Mouse (Mus musculus): ENCODE measurements at regions not wholly inside any gene's neighbourhood (a gene's known extent, or its start where the extent isn't known, plus 50 kb on each side); places are given as distances from the start of the nearest gene placed in this dataset.

DNA sequence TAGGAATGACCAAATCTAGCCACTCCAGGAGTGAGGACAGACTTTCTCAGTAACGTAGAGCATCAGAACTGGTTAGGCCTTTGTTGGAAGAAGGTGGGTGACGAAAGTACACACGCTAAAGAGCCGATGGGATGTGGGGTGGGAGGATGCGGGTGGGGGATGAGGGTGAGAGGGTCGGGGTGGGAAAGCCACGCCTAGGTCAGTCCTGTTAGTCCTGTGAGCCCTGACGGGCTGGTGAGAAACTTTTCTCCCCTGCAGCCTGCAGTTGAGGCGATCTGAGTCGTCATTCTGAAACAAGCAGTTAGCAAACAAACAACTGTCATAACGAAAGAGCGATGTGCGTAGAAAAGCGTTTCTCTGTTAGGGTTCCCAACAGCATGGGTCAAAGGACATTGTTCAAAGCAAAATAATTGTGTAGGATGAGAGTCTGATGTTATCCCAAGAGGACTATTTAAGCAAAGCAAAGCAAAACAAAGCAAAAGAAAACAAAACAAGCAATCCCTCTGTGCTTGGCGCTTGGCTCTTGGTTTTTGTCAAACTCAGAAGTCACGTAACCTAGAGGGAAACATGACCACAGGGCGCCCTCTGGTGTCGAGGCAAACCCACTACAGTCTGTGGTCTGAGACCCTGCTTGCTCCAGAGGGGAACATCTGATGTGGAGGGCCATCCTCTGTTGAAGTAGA lies 240.2 kb upstream of the Cxcr4 start:
- in situ Hi-C loops (cut with MboI; ENCODE audit: unreplicated experiment in 2 of 2): loop anchor here in 1 of 2 experiments (5.0 to 25.0 kb wide), 2 partner anchors 465 to 995 kb away; no protein-coding TSS in a partner anchor

DNA sequence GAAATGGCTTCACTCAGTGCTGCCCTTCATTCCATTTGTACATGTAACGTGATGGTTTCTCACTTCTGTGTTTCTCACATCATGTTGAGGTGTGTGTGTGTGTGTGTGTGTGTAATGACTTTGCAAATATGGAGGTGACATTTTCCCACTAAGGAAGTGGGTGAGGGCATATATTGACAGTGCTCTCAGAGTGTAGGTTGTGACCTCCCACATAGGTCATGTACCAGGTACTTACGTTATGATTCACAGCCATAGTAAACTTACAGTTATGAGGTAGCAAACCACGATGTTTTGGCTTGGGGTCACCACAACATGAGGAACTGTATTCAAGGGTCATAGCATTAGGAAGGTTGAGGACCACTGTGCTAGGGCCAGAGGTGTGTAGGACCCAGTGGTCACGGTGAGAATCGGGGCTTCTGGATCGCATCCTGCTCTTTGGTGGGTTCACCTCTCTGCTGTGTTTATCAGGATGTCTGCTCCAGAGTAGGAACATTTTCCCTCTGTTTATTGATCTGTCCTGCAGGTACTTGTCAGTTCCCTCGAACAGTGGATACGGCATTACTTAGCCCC lies 238.7 kb upstream of the Cxcr4 start:
- in situ Hi-C loops (cut with MboI; ENCODE audit: unreplicated experiment in 2 of 2): loop anchor here in 1 of 2 experiments (5.0 to 25.0 kb wide), 2 partner anchors 463 to 993 kb away; no protein-coding TSS in a partner anchor

GRCm38 (mm10) chr1:128829536-128829935 lies 237.4 kb upstream of the Cxcr4 start:
- in situ Hi-C loops (cut with MboI; ENCODE audit: unreplicated experiment in 2 of 2): loop anchor here in 1 of 2 experiments (10.0 to 25.0 kb wide), 2 partner anchors 385 to 992 kb away; no protein-coding TSS in a partner anchor

DNA sequence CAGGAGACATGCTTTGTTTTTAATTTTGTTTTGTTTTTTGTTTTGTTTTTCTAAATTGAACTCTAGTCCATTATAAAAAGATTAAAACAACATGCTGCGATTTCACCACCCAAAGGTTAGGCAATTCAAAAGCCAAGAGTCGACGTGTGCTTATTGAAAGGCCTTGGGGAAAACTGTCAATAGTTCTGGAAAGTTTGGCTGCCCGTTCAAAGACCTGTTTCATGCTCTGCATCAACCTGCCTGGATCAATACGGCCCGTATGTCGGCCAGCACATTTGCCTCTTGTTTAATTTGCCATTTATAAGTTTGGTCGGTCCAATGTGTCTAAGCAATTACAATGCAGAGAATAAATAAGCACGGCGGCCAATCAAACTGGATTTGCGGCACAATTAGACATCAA lies 234.3 kb upstream of the Cxcr4 start:
- in situ Hi-C loops (cut with MboI; ENCODE audit: unreplicated experiment in 2 of 2): loop anchor here in 1 of 2 experiments (10.0 to 25.0 kb wide), 2 partner anchors 382 to 989 kb away; no protein-coding TSS in a partner anchor

GRCm38 (mm10) chr1:128824916-128825683 lies 233.0 kb upstream of the Cxcr4 start:
- in situ Hi-C loops (cut with MboI; ENCODE audit: unreplicated experiment in 2 of 2): loop anchor here (5.0 to 25.0 kb wide), 5 partner anchors 113 to 988 kb away; partner anchors contain the start of gene Cxcr4 (in 2 of the 2)

DNA sequence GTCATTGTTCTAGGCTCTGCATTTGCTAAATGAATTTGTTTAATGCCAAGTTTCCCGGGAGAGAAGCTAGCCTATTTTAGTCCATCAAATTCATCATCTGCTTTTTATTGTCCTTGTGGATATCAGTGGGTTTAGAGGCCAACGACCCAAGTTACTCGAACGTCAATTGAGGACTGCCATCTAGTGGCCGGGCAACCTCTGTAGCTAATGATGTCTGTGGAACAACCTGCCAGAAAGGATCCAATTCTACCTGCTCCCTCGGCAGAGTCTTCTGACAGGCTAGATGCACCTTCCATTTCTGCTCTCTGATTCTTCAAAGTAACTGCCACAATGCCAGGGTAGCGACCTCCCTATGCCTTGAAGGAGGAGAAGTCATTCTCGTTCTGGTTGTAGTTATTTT lies 232.1 kb upstream of the Cxcr4 start:
- in situ Hi-C loops (cut with MboI; ENCODE audit: unreplicated experiment in 2 of 2): loop anchor here (5.0 to 25.0 kb wide), 4 partner anchors 112 to 452 kb away; partner anchors contain the start of gene Cxcr4 (in 2 of the 2)

DNA sequence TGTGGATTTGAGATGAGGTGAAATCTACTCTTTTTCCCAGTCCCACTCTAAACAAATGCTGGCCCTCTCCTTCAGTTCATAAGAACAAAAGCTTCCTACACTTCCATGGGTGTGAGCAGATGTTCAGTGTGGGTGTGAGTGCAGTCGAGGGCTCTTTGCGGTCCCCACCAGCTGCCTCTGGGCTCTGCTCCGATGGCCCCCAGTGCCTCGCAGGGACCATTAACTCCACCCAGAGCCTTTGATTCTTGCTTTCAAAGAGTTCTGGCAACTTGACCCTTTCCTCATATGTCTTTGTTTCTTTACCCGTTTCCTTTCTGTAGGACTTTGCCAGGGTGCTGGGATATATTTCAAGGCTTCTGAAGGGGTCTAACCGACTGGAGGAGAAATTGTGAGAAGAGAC lies 229.9 kb upstream of the Cxcr4 start:
- in situ Hi-C loops (cut with MboI; ENCODE audit: unreplicated experiment in 2 of 2): loop anchor here (5.0 to 25.0 kb wide), 4 partner anchors 110 to 450 kb away; partner anchors contain the start of gene Cxcr4 (in 2 of the 2)

GRCm38 (mm10) chr1:128820527-128820926 lies 228.4 kb upstream of the Cxcr4 start:
- in situ Hi-C loops (cut with MboI; ENCODE audit: unreplicated experiment in 2 of 2): loop anchor here (5.0 to 25.0 kb wide), 4 partner anchors 108 to 448 kb away; partner anchors contain the start of gene Cxcr4 (in 2 of the 2)

DNA sequence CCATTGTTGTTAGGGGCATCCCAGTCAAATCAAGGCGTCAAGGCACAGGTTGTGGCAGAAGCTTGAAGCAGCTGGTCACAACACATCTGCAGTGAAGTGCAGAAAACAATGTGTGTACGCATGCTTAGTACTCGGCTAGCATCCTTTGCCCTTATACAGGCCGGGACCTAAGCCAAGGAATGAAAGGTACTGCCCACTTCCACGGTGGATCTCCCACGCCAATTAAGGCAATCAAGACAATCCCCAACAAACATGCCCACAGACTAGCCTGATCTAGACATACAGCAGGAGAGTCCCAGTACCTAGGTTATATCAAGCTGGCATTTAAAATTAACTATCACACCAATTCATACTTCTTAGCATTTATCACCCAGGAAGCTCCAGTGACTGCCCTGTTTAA lies 227.5 kb upstream of the Cxcr4 start:
- in situ Hi-C loops (cut with MboI; ENCODE audit: unreplicated experiment in 2 of 2): loop anchor here (5.0 to 25.0 kb wide), 4 partner anchors 107 to 447 kb away; partner anchors contain the start of gene Cxcr4 (in 2 of the 2)

DNA sequence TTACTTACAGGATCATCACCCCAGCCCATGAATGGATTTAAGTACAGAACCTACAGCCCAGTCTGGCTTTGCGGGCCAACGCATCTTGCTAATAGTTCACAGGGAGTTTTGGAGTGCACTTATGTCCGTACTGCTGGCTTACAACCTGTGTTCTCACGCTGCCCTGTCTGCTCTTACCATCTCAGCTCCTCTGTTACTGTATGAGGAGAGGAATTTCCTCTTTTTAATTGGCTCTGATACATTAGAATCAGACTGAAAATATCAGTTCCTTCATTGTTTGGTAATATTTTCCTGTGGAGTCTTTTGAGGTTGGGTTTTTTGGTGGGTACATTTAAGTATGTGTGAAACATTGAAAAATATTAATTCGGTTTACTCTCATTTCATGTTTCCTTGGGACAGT lies 221.3 kb upstream of the Cxcr4 start:
- in situ Hi-C loops (cut with MboI; ENCODE audit: unreplicated experiment in 2 of 2): loop anchor here in 1 of 2 experiments (25.0 kb wide), 1 partner anchor 101 kb away; no protein-coding TSS in a partner anchor

DNA sequence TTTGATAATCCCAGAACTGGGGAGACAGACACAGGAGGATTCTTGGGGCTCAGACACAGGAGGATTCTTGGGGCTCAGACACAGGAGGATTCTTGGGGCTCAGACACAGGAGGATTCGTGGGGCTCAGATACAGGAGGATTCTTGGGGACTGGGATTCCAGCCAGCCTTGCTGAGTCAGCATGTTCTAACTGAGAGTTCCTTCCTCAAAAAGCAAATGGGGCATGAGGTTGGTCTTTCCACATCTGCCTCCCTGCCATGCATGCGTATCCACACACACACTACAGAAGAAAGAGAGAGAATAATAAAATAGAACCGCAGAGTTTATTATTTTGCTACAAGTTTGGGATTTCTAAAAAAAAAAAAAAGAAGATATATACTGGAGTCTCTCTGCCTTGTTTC lies 218.8 kb upstream of the Cxcr4 start:
- in situ Hi-C loops (cut with MboI; ENCODE audit: unreplicated experiment in 2 of 2): loop anchor here in 1 of 2 experiments (25.0 kb wide), 1 partner anchor 99 kb away; no protein-coding TSS in a partner anchor

GRCm38 (mm10) chr1:128810094-128810493 lies 218.0 kb upstream of the Cxcr4 start:
- in situ Hi-C loops (cut with MboI; ENCODE audit: unreplicated experiment in 2 of 2): loop anchor here in 1 of 2 experiments (25.0 kb wide), 1 partner anchor 98 kb away; no protein-coding TSS in a partner anchor

DNA sequence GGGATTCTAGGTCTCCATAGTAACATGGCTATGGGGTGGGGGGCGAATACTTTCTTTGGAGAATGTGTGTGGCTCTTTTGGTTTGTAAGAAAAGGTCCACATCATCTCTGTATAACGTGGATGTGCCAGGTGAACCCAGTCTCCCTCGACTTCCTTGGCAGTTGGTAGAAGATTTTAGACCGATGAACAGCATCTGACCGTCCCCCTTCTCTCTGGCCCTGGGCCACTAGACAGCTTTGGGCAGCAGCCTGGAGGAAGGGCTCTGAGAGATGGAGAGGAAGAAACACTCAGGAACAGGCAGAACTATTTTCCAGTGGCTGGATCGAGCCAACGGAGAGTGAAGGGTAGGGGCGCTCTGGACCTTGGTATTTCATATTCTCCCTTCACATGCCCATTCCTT lies 217.5 kb upstream of the Cxcr4 start:
- in situ Hi-C loops (cut with MboI; ENCODE audit: unreplicated experiment in 2 of 2): loop anchor here (5.0 to 25.0 kb wide), 2 partner anchors 92 to 97 kb away; no protein-coding TSS in a partner anchor

DNA sequence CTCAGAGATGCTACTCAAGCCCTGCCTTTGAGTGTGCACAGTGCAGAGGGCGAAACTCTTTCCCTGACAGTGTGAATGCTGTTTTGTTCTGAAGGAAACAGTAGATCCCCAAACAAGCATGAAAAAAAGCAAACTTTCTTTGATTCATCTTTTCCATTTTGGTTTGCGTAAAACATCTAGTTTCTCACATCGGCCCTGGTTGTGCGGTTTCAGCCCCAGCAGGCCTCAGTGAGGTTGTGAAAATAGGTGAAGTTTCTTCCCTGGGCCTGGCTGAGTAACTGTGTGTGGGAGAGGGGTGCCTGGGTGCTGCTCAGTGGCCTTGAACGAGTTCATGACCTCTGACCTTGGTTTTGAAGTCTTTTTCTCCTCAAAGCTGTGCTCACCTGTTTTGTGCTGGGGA lies 216.5 kb upstream of the Cxcr4 start:
- in situ Hi-C loops (cut with MboI; ENCODE audit: unreplicated experiment in 2 of 2): loop anchor here (5.0 to 25.0 kb wide), 2 partner anchors 91 to 96 kb away; no protein-coding TSS in a partner anchor

DNA sequence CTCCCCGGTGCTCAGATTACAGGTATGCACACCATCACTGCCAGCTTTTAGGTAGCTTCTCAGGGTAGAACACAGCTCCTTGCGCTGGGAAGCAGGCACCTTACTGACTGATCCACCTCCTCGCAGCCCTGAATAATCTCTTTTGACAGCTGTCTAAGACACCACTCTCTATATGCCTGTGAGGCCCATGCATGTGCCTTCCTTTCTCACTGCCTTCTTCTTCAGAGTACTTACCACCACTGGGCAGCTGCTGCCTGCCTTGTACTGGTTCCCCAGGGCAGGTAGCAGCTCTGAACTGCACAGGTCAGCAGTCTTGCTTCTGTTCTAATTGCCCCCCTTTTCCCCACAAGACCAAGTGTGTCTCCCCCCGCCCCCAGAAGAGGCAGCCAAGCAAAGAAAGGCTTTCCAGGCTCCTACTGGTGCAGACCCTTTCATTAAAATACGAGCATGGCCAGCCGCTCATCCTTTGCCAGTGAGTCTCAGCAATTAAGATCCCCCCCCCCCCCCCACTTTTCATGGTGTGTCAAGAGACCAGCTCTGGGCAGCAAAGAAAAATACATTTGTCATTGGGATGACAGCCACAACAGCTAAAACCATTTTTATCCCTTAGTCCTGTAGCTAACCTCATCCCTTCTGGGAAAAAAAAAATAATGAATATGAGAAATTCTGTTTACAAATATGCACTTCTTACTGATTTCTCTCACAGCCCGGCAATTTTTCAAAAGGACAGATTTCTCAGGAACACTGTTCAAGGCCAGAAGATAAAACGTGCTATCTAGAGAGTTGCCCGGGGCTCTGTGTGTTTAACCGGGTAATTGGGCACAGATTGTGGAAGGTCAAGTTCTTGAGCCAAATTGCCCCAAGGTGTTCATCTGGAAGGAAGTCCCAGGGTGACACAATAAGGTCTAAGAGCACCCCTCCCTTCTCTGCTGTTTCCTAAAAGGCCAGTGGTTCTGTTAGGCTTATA lies 213.9 kb upstream of the Cxcr4 start:
- in situ Hi-C loops (cut with MboI; ENCODE audit: unreplicated experiment in 2 of 2): loop anchor here (5.0 to 25.0 kb wide), 2 partner anchors 89 to 94 kb away; no protein-coding TSS in a partner anchor

DNA sequence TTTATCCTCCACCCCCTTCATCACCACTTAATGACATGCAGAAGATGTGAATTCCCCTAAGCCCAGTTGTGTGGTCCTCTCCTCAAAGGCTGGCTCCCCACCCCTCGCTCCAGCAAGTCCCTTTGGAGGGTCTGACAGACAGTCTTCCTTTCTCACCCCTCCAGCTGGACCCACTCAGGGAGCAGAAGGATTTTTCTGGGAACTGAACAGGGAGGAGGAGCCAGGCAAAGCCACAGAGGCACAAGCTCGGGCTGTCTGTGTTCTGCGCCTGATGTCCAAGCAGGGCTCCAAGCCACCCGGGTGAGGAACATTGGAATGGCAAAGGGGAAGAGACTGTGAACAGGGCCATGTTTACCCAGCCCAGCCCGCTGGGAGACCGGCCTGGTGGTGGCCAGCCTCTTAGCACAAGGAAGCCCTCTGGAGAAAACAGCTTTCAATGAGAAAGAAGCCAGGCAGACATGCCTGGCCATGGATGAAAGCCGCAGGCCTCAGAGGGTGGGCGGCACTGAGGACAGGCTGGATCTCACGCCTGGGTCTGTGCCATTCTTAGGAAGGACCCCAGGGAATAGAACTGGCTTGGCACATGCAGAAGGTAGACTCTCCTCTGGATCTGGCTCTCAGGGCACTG lies 211.5 kb upstream of the Cxcr4 start:
- in situ Hi-C loops (cut with MboI; ENCODE audit: unreplicated experiment in 2 of 2): loop anchor here in 1 of 2 experiments (25.0 kb wide), 1 partner anchor 91 kb away; no protein-coding TSS in a partner anchor

GRCm38 (mm10) chr1:128803058-128803432 lies 211.0 kb upstream of the Cxcr4 start:
- in situ Hi-C loops (cut with MboI; ENCODE audit: unreplicated experiment in 2 of 2): loop anchor here in 1 of 2 experiments (25.0 kb wide), 1 partner anchor 91 kb away; no protein-coding TSS in a partner anchor

DNA sequence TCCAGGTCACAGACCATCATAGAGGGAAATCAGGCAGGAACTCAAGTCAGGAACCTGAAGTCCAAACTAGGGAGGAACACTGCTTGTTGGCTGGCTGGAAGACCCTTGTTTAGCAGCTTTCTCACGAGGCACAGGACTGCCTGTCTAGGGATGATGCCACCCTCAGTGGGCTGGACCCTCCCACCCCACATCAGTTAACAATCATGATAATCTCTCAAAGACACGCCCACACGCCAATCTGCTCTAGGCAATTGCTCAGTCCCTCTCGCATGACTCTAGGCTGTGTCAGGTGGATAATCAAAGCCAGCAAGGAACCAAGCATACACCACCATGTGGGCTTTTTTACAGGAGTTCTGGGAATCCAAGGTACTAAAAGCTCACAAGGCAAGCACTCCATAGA lies 206.6 kb upstream of the Cxcr4 start:
- in situ Hi-C loops (cut with MboI; ENCODE audit: unreplicated experiment in 2 of 2): no loop called here
